Mouse (Mus musculus) c-Kit-positive CD71-negative TER-119-negative erythroid progenitor cells, embryonic 14.5 days (primary cell): ENCODE measurements around the gene Fbxl16.

Experiments
- DNase-seq: peaks from one replicate; pipeline ENCODE4 v3.0.0-alpha.2; 2013; ENCODE audit warnings: low read depth

Fbxl16 gene

DNA sequence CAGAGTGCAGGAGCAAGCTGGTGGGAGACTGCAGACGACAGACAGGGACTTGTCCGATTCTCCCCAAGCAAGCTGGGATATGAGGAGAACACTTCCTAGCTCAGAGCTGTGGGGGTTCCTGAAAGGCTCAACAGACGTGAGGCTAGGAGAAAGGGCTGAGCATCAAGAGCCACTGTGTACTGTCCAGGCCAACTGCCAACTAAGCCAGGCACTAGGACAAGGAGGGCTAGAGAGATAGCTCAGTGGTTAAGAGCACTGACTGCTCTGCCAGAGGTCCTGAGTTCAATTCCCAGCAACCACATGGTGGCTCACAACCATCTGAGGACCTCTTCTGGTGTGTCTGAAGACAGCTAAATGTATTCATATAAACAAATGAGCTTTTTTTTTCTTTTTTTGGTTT, 33.6 kb downstream of the Fbxl16 start:
- no peak for DNase-seq

DNA sequence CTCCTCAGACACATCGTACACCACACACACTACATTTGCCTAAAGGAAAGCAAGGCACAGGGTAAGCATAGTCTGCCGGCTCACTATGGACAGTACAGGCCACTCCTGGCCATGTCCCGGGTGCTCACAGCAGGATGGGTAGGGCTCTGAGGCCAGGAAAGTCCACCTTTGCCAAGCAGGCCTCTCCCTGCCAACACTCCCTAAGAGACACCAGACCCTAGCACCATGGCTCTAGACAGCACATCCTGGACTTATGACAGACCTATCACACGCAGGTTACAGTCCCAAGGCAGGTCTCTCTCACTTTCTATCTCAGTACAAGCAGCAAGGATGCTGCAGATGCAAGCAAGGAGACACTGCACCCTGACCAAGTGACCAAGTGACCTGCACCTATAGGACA, 34.2 kb downstream of the Fbxl16 start:
- DNase-seq = no peak

DNA sequence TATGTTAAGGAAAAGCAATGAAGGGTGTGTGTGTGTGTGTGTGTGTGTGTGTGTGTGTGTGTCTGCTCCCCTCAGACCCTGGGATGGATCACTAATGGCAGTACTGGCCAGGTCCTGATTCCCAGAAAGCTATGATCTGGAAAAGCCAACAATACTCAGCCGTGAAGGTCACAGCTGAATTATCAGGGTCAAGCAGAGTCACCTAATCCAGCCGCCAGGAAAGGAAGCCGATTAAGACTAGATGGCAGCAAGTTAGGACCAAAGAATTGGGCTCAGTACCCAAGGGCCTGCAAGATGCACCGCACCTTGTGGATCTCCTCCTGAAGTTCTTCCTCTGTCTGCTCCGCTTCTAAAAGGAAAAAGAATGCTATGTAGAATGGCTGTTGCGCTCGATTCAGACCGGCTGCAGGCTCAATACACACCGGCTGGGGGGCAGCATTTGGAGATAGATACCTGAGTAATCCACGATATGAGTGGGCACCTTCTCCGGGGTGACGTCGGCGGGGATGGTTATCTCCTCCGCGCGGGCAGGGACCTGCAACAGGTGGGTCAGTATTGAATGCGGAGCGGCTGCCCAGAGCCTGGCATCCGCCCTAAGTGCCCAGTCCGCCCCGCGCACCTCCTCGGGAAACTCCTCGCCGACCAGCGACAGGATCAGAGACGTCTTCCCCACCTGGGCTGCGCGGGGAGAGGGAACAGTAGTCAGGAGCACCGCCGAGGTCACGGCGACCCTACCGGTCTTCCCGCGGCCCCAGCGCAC, 34.9 kb downstream of the Fbxl16 start:
- no peak for DNase-seq

DNA sequence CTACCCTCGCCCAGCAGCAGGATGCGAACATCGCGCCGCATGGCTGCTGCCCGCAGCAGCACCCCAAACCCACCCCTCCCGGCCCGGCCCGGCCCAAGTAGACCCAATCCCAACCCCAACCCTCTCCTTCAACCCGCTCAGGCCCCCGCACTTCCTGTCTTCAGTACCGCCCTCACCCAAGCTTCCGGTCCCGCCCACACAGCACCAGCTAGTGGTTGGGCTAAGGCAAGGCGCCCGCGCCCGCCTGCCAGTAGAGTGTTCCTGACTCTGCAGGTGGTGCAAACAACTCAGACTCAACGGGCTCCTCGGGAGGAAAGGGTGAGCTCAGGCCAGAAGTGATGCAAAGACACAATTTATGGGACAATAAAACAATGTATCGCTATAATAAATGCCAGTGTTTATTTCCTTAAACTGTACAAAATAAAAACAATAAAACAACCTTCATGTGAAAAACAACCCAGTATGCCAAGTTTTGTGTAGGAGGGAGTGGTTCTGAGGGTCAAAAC, 35.6 kb downstream of the Fbxl16 start, which contains the start of gene Rhot2:
Gene Rhot2 (minus strand): TSS at position 456 of the 506 bp plus-strand sequence.
- DNase-seq = peak; percentile 93

DNA sequence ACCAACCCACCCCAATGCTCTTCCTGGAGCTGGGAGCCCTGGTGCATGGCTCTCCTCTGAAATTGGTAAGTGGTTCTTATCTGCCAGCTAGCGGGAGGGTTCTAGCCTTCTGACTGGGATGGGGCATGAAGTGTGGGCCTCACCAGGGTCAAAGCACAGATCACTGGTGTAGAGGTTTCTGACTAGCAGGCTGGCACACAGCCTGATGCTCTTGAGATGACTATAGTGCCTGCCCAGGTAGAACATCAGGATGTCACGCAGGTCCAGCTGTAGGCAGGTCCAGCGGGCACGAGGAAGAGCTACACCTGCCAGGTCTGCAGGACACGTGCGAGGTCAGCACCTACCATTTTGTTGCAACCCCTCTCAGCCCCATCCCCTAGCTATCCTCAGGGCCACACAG, 51.3 kb downstream of the Fbxl16 start:
- DNase-seq = no peak

DNA sequence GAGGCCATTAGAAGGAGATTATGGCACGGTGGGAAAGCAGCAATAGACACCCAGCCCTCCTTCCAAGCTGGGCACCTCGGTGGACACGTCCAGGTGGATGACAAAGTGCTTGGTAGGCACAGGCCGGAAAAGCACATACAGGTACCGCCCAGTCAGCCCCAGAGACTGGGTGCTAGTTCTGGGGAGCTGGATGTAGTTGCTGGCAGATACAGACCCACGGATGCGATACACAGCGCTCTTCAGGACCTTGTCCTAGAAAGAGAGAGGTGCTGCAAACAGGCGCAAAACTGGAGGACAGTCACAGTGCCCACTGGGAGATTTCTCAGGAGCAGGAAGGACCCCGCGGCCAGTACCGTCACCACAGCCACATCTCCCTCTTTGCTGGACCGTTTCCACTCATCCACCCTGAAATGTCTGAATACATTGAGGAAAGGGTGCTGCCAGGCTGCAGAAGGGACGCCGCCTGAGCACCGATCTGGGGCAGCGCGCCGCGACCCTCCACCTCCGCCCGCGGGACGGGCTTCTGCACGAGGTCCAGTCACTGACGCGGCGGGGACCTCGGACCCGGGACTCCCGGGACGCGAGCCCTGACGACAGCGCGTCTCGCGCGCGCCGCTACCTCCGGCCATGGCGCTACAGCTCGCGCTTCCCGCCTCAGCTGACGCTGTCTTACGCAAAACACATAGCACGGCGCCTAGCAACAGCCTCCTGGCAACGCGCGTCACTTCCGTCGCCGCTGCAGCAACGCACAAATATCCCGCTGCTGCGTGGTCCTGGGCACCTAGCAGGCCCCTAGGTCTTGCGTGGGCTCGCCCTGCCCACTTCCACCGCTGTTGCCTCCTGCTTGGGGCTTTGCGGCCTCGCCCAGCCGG, 52.2 kb downstream of the Fbxl16 start, which contains the start of gene Wdr90:
Gene Wdr90 (minus strand): TSS at position 670 of the 872 bp plus-strand sequence.
- peak; percentile 81 for DNase-seq

DNA sequence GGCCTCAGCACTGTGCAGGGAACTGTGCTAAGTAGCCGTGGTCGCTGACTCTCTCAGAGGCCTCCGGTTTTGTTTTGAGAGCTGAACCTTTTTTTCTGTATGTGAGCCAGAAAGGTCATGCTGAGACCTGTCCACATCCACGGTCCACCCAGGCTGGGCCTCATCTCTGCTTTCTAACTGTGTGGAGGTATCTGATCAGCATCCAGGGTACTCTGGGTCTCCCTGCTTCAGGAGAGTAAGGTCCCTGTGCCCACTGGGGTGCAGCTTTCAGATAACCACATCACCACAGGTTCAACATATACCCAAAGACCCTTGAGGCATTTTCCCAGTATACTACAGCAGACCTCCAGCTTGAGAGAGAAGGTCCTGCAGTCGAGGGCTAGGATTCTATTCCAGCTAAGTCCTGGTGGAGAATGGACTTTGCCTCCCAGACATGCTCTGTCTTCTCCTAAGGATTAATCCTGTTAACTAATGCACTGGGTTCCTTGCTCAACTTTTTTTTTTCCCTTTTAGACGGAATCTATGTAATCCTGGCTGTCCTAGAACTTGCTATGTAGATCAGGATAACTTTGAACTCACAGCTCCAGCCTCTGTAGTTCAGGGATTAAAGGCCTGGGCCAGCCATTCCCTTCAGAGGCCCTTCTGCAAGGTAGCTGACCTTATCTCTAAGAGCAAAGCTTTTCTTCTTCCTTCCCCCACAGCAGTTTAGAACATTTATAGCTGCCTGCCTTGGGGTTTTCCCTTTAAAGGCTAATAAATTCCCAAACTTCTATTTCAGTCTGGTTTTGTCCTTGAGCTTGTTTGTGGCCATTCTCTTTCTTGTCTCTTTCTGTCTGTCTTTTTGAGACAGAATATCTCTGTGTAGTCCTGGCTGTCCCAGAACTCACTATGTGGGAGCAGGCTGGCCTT, 53.1 kb downstream of the Fbxl16 start:
- no peak for DNase-seq

DNA sequence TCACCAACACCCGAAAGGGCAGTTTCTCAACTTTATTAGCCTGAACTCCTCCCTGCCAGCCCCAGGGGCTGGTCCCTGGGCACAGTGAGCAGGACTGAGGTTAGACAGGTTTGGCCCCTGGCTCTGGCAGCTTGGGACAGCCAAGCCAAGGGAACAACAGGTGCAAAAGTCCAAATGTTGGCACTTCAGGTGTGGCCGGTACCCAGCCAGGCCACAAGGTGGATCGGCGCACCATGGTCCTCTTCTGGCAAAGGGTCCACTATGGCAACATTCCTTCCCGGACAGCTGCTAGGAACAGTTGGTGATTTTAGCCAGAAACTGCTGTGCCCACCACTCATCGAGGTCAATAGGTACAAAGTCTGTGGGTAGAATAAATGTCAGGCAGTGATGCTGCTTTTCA, 54.8 kb downstream of the Fbxl16 start:
- DNase-seq = no peak

DNA sequence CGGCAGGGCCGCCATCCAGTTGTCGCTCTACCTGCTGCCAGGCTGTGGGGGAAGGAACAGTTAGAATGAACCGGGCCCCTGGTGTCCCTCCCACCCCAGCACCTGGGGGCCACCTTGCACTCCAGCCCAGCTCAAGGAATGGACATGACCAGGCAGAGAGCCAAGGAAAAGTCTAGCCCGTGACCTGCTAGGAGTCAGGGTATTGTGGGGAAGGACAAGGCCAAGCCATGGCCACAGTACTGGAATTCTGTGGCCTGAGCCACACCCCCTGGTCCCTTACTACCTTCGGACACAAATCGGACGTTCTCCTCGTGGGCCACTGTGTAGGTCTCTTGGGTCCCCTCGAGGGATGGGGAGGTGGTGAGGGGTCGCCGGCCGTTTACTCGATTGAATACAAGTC, 55.4 kb downstream of the Fbxl16 start:
- DNase-seq = no peak

DNA sequence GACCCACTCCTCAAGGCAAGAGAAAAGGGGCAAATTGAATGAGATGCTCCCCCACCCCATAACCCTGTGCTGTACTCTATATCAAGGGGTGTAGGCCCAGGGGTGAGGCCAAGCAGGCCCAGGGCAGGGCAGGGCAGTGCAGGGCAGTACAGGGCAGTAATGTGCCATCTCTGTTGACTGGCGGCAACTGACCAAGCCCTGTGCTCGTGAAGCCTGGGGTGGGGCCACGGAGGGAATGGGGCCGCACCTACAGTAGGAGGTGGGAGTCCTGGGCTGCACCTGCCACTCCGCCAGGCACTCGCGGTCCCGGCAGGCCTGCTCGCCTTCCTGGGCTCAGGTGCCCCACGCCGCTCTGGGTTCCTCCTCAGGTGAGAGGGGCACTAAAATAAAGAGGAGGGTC, 56.4 kb downstream of the Fbxl16 start:
- no peak for DNase-seq

DNA sequence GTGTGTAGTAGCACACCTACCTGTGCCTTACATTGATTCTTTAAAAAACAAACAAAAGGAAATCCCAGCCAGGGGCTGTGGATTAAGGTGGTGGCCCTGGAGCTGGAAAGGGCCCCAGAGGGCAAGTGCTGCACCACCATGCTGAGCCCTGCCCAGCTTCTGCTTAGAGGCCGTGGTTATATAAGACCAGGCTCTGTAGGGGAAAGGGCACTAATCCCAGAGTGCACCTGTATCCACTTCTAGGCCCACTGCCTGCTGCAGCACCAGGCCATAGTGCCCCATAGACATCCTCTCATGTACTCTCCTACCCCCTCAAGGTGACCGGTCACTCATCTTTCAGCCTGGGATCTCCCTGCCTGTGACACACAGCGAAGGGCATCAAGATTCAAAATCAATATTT, 57.3 kb downstream of the Fbxl16 start:
- no peak for DNase-seq

DNA sequence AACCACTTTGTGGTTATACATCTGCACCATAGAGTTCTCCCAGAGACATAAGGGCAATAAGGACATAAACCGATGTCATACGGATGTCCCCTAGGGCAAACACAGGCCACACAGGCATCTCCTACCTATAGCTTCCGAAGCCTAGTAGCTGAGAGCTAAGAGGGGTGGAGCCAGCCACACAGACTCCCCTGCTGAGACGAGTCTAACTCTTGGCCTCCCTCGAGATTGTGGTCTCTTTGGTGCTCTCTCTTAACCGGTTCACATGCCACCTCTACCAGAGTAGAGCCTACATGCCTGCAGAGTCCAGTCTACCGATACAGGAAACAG, 58.6 kb downstream of the Fbxl16 start:
- DNase-seq = no peak

DNA sequence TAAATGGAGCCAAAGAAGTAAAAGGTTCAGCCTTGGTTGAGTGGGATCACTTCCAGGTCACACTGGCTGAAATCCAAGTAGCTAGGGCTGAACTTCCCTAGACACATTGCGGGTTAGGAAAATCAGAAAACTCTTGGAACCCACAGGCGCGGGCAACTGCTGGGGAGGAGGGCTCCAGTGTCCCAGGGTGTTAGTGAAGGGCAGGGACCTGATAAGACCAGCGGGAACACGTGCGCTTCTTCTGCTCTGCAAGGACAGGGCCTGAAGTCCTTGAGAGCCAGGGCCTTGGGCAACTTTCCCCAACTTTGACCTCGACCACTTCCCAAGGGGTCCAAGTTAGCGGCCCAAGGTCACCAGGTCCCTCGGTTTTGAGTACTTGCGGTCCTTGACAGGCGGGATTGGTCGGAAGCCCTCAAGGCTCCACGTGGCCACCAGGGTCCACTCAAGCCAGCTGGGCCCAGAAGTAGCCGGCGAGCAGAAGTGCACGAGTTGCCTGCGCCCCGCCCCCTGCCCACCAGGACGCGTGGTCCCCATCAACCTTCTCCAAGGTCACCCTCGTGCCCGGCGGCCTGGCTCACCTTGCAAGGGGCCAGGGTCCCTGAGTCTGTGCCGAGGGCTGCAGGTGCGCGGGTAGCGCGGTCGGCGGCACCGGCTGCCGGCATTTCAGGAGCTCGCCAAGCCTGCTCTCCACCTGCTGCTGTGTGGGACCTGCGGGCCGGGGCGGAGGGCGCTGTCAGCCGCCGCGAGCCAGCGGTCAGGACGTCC, 59.1 kb downstream of the Fbxl16 start:
- no peak for DNase-seq

DNA sequence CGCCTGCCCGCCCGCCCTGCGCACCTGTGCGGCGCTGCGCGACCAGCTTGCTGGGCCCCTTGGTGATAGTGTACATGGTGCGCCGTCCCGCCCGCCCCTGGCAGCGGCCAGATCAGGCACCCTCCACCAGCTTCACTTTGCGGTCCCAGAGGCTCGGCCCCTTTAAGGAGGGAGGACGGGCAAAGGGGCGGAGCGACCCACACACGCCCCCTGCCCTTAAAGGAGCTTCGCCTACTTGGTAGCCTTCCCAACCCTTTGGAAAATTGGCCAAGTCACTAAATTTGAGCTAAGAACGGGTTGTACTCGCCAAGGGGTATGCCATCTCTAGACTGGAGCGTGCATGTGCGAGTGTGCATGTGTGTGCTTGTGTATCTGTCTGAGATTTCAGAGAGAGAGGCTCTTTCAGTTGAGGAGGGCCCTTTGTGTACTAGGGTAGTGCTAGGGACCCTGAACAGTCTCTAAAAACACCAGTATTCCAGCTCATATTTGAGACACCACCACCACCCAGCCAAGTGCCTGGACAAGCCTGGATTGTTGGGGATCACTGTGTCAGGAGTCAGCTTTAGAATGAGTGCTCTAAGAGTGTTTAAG, 59.8 kb downstream of the Fbxl16 start, which contains the start of gene Mcrip2:
Gene Mcrip2 (minus strand): TSS at position 164 of the 591 bp plus-strand sequence.
- peak; percentile 64 for DNase-seq

DNA sequence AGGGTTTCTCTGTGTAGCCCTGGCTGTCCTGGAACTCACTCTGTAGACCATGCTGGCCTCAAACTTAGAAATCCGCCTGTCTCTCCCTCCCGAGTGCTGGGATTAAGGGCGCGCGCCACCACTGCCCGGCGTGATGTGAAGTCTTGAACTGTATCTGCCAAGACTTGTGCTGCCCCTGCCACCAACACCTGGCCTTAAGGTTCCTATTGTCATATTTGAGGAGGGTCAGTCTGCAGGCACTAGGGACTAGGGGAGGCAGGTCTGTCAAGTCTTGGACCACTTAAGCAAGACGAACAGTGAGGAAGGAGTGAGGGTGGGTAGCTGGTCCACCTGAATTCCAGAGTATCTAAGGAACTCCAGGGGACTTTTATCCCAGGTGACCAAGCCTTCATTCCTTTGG, 60.6 kb downstream of the Fbxl16 start:
- DNase-seq = no peak

DNA sequence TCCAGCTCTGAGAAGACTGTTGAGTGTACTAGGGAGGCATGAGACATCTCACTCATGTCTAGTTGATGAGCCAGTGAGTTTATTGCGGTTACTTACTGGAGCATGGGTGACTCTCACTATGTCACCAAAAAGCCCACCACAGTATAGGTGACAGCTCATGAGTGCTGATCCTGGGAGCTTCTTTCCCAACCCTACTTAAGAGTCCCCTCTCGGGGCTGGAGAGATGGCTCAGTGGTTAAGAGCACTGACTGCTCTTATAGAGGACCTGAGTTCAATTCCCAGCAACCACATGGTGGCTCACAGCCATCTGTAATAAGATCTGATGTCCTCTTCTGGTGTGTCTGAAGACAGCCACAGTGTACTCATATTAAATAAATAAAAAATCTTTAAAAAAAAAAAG, 61.1 kb downstream of the Fbxl16 start:
- no peak for DNase-seq
